Mouse (Mus musculus) C3H10T1/2 (cell line): ENCODE data around the gene Krt26. TPM values are rescaled to one million over a fixed set of nuclear protein-coding genes. Genes with fewer than 3 reads are reported as not detected.

Experiments used
- polyA plus RNA-seq, 2 experiments: library from polyadenylated mRNA; unstranded; fragments of >200 nt; fragmentation: generic; extraction: Trizol; gene quantifications; one replicate each; pipeline ENCODE4 v1.2.1; 2012; ENCODE audit warnings: missing spikeins in 2 of 2

Krt26 gene
- not detected for polyA plus RNA-seq

GRCm38 (mm10) chr11:99337866-99338265 lies at the start of gene Krt26:
Gene Krt26, minus strand, starts transcription at chr11:99337966.

GRCm38 (mm10) chr11:99374803-99375202 lies 37.0 kb upstream of the Krt26 start, which contains the start of gene Krt28:
Gene Krt28, minus strand, starts transcription at chr11:99374903.

DNA sequence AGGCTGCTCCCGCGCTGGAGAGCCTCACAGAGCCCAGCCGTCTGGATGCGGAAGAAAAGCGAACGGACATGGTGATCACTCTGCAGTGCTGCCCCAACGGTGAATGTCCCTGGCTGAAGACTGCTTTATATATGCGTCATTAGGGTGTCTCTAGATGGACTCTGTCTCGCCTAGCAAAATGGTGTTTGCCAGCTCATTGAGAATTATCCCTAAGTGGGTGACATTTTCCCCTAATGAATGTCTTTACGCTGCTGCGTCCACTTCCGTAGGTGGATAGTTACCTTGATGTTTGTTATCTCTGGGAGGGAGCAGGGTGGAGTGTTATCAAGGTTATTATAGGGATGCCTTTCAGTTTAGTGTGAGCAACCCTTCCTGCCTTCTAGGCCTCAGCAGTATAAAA lies 13.2 kb upstream of the Krt26 start, which contains the start of gene Krt27:
TSS of gene Krt27 (minus strand) at position 101 of the 400 bp plus-strand sequence.

DNA sequence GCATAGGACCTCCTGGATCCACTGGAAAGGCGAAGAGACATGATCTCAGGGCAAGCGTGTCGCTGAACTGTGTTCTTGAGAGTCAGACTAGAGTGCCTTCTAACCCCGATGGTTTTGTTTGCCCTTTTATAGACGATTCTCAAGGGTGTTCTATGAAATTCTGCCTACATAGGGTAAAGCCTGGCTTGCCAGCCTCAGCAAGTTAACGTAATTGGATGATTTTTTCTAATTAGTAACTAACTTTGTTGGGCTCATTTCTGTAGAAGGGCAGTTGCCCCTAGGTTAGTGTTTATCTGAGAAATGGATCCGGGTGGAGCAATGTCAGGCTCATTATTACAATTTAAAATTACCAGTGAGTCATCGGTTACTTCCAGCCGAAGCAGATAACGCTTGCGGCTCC lies 14.9 kb downstream of the Krt26 start, which contains the start of gene Krt25:
TSS of gene Krt25 (minus strand) at position 101 of the 400 bp plus-strand sequence.

DNA sequence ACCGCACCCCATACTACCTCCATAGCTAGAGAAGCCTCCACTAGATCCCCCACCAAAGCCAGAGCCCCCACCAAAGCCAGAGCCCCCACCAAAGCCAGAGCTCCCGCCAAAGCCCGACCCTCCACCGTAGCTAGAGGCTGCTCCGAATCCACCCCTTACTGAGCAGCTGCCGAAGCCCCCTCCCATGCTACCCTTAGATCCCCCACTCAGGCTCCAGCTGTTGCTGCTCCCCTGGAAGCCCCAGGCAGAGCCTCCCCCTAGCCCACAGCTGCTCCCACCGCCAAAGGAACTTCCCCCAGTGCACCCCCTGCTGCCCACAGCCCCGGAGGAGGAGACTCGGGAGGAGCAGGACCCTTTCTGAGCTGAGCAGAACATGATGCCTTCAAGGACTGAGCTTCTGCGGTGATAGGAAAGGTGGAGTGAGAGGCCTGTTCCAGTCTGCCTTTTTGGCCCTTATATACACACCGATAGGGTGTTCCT lies 52.9 kb downstream of the Krt26 start, which contains the start of gene Krt24:
TSS of gene Krt24 (minus strand) at position 430 of the 480 bp plus-strand sequence.

Other genes starting within 250 kb of the Krt26 start
- under 1 TPM; 0.53 to 0.72 TPM for gene Tns4, start 248.7 kb downstream of the Krt26 start, polyA plus RNA-seq
- gene Ccr7, start 182.9 kb downstream of the Krt26 start, polyA plus RNA-seq, result under 1 TPM; 0.04 to 0.24 TPM
- gene Smarce1, start 106.9 kb downstream of the Krt26 start, polyA plus RNA-seq, result 100 to 1,000 TPM in 1 of 2 experiments, 10 to 100 TPM in 1; 51.1 to 137 TPM
- gene Krt222, start 93.9 kb downstream of the Krt26 start, polyA plus RNA-seq, result under 1 TPM in 1 of 2 experiments, not detected in 1; 0.01 TPM
- not detected for gene Krt24, start 52.7 kb downstream of the Krt26 start, polyA plus RNA-seq
- gene Krt25, start 15.0 kb downstream of the Krt26 start, polyA plus RNA-seq, result not detected
- gene Krt27, start 13.1 kb upstream of the Krt26 start, polyA plus RNA-seq, result not detected
- under 1 TPM in 1 of 2 experiments, not detected in 1; 0.02 TPM for gene Krt28, start 36.9 kb upstream of the Krt26 start, polyA plus RNA-seq
- gene Krt10, start 51.4 kb upstream of the Krt26 start, polyA plus RNA-seq, result 1 to 10 TPM; 2.4 to 8.5 TPM
- gene Krt12, start 84.3 kb upstream of the Krt26 start, polyA plus RNA-seq, result not detected
- gene Krt20, start 100.2 kb upstream of the Krt26 start, polyA plus RNA-seq, result not detected
- gene Krt23, start 155.2 kb upstream of the Krt26 start, polyA plus RNA-seq, result not detected
- not detected for gene Krt39, start 183.4 kb upstream of the Krt26 start, polyA plus RNA-seq
- gene Krt40, start 205.2 kb upstream of the Krt26 start, polyA plus RNA-seq, result not detected
- gene Krtap3-3, start 212.9 kb upstream of the Krt26 start, polyA plus RNA-seq, result not detected
- gene Krtap3-2, start 218.9 kb upstream of the Krt26 start, polyA plus RNA-seq, result not detected
- gene Gm11939, start 221.5 kb upstream of the Krt26 start, polyA plus RNA-seq, result not detected
- not detected for gene Krtap3-1, start 228.7 kb upstream of the Krt26 start, polyA plus RNA-seq
- under 1 TPM in 1 of 2 experiments, not detected in 1; 0.06 TPM for gene Krtap1-5, start 243.1 kb upstream of the Krt26 start, polyA plus RNA-seq
- gene Krtap1-4, start 245.7 kb upstream of the Krt26 start, polyA plus RNA-seq, result not detected